Mouse (Mus musculus): ENCODE data around the gene Sash1.

DNA sequence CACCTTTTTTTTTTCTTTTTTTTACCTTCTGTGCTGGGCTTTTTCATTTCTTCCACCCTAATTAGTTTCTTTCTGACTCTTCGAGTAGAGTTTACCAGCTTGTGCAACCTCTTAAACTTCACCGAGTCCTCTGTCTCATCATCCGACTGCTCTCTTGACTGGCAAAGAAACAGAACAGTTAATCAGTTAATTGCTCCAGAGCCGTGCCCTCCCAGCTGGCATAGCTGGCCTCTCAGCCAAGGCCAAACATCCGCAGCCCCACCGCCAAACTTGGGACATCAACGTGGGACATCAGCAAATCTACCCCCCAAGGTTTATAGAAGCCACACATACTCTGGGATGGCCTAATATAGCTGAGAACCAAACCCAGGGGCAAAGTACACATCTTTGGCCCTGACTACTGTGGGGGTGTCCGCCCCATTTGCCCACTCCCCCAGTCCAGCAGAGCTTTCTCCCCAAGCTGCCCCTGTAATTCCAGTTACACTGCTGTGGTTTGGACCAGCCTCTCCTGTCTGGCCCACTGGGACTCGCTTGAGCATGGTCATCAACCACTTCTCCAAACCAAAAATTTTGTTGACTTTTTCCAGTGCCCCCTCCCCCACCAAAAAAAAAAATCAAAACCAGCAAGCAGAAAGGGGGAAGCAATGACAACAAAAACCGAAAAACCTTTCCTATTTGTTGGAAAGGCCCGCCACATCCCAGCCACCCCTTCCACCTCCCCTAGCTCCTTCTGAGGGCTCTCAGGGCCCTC, 129.1 kb downstream of the Sash1 start:
- TF ChIP-seq POLR2A (IDR thresholded peaks at IDR 0.05; ENCODE audit: insufficient read depth, low read length) (no peak), CTCF (IDR thresholded peaks at IDR 0.05; ENCODE audit: low read depth, low read length) (no peak)

Data from ES-Bruce4 (cell line).